Mouse (Mus musculus): ENCODE results near the gene B3gnt3.
"Not testable (repeated sequence)": the region's sequence is repeated elsewhere in the genome, so short reads cannot be mapped to it uniquely, and the experiment has no call there.

B3gnt3 gene

GRCm38 (mm10) chr8:71701414-71702086 is at the start of gene B3gnt3:
Gene B3gnt3, minus strand, starts transcription at chr8:71701789.
- DNase-seq, result no peak

- DNase-seq, result not testable (repeated sequence)
These were observed 47.9 kb upstream of the B3gnt3 start for GRCm38 (mm10) chr8:71749321-71750075.

- DNase-seq, result not testable (repeated sequence)
These were observed 45.5 kb upstream of the B3gnt3 start for GRCm38 (mm10) chr8:71747082-71747481.

- no peak for DNase-seq
These were observed 43.7 kb upstream of the B3gnt3 start for GRCm38 (mm10) chr8:71745322-71745721.

GRCm38 (mm10) chr8:71742783-71743182 is 41.2 kb upstream of the B3gnt3 start:
- DNase-seq, result no peak

- no peak for DNase-seq
These were observed 40.1 kb upstream of the B3gnt3 start for GRCm38 (mm10) chr8:71741687-71742114.

GRCm38 (mm10) chr8:71741226-71741625 is 39.6 kb upstream of the B3gnt3 start:
- DNase-seq, result no peak

- not testable (repeated sequence) for DNase-seq
These were observed 36.7 kb upstream of the B3gnt3 start for GRCm38 (mm10) chr8:71738316-71738715.

- peak; percentile 68 for DNase-seq
These were observed 30.2 kb upstream of the B3gnt3 start for GRCm38 (mm10) chr8:71731652-71732230.

- DNase-seq, result peak; percentile 30
These were observed 27.4 kb upstream of the B3gnt3 start for GRCm38 (mm10) chr8:71728826-71729620.

GRCm38 (mm10) chr8:71728240-71728785 is 26.7 kb upstream of the B3gnt3 start:
- peak; percentile 67 for DNase-seq

GRCm38 (mm10) chr8:71725122-71725924 is 23.7 kb upstream of the B3gnt3 start, which contains the start of gene Fcho1:
Gene Fcho1, minus strand, starts transcription at chr8:71725716.
- DNase-seq, result peak; percentile 86

GRCm38 (mm10) chr8:71724389-71724788 is 22.8 kb upstream of the B3gnt3 start:
- no peak for DNase-seq

GRCm38 (mm10) chr8:71723047-71723551 is 21.5 kb upstream of the B3gnt3 start:
- DNase-seq, result no peak

GRCm38 (mm10) chr8:71719928-71720457 is 18.4 kb upstream of the B3gnt3 start:
- DNase-seq, result no peak

- no peak for DNase-seq
These were observed 17.6 kb upstream of the B3gnt3 start for GRCm38 (mm10) chr8:71719218-71719617.

- DNase-seq, result no peak
These were observed 16.7 kb upstream of the B3gnt3 start for GRCm38 (mm10) chr8:71718252-71718651.

- no peak for DNase-seq
These were observed 15.5 kb upstream of the B3gnt3 start for GRCm38 (mm10) chr8:71717096-71717495.

- no peak for DNase-seq
These were observed 15.0 kb upstream of the B3gnt3 start for GRCm38 (mm10) chr8:71716561-71717053.

- DNase-seq, result no peak
These were observed 13.9 kb upstream of the B3gnt3 start for GRCm38 (mm10) chr8:71715531-71715930.

- DNase-seq, result no peak
These were observed 10.0 kb upstream of the B3gnt3 start for GRCm38 (mm10) chr8:71711574-71711973.
